Mouse (Mus musculus): ENCODE results near the gene Lrrc8b. TPM values are rescaled to one million over a fixed set of nuclear protein-coding genes. Genes with fewer than 3 reads are reported as not detected.
A peak's percentile ranks its signal among the peaks of the same experiment; 100 is the strongest.

The Lrrc8b gene
- polyA plus RNA-seq, 1 experiment from 2014 or later, result 8.1 TPM

- H3K27ac ChIP-seq, result peak overlapping the region; percentile 65
- peaks cover 3% of the 10 kb centered on the region; the same call in 1 of the 2 replicates for H3K36me3 ChIP-seq (replicated peaks)
- WGBS, result 33% methylated on average over 10 of the region's 10 CpGs
- no peak for DNase-seq (ENCODE audit: extremely low spot score, low spot score)
- peak overlapping the region; percentile 44 for H3K4me3 ChIP-seq
- peaks cover 87% of the 10 kb centered on the region for H3K4me1 ChIP-seq
- no peaks in the 10 kb centered on the region for H3K9me3 ChIP-seq
- H3K27me3 ChIP-seq (ENCODE audit: poor library complexity, severe bottlenecking), result peaks cover 57% of the 10 kb centered on the region
Observed at GRCm38 (mm10) chr5:105494246-105494917, 78.8 kb downstream of the Lrrc8b start.

GRCm38 (mm10) chr5:105494918-105495901 is 79.6 kb downstream of the Lrrc8b start:
- peaks cover 54% of the 10 kb centered on the region for H3K27me3 ChIP-seq (ENCODE audit: poor library complexity, severe bottlenecking)
- H3K4me3 ChIP-seq, result peak overlapping the region; percentile 44
- peak overlapping the region; percentile 65 for H3K27ac ChIP-seq
- H3K4me1 ChIP-seq, result peaks cover 95% of the 10 kb centered on the region
- WGBS, result 5% methylated on average over 24 of the region's 24 CpGs
- peak; percentile 83 for DNase-seq (ENCODE audit: extremely low spot score, low spot score)
- H3K36me3 ChIP-seq (replicated peaks), result peaks cover 3% of the 10 kb centered on the region; the same call in 1 of the 2 replicates
- no peaks in the 10 kb centered on the region for H3K9me3 ChIP-seq

GRCm38 (mm10) chr5:105496133-105496532 is 80.6 kb downstream of the Lrrc8b start:
- Histone ChIP-seq H3K27ac (0 out of 2 replicates have a peak overlapping the region, but pooled peaks have one; percentile 11), H3K4me3 (no peak overlapping the region), H3K9me3 (no peaks in the 10 kb centered on the region), H3K27me3 (ENCODE audit: poor library complexity, severe bottlenecking) (peaks cover 48% of the 10 kb centered on the region), H3K36me3 (replicated peaks) (no peaks in the 10 kb centered on the region), H3K4me1 (peaks cover 100% of the 10 kb centered on the region)
- DNase-seq (ENCODE audit: extremely low spot score, low spot score), result no peak
- 86% methylated on average over 4 of the region's 4 CpGs for WGBS

- Histone ChIP-seq H3K9me3 (no peaks in the 10 kb centered on the region), H3K36me3 (replicated peaks) (no peaks in the 10 kb centered on the region), H3K27ac (0 out of 2 replicates have a peak overlapping the region, but pooled peaks have one; percentile 11), H3K4me1 (peaks cover 100% of the 10 kb centered on the region), H3K27me3 (ENCODE audit: poor library complexity, severe bottlenecking) (peaks cover 48% of the 10 kb centered on the region), H3K4me3 (no peak overlapping the region)
- WGBS, result 85% methylated on average over 7 of the region's 7 CpGs
- no peak for DNase-seq (ENCODE audit: extremely low spot score, low spot score)
Observed at GRCm38 (mm10) chr5:105496586-105496985, 81.0 kb downstream of the Lrrc8b start.

- WGBS, result 49% methylated on average over 4 of the region's 4 CpGs
- no peak for DNase-seq (ENCODE audit: extremely low spot score, low spot score)
- Histone ChIP-seq H3K27me3 (ENCODE audit: poor library complexity, severe bottlenecking) (peaks cover 45% of the 10 kb centered on the region), H3K4me3 (no peak overlapping the region), H3K4me1 (peaks cover 80% of the 10 kb centered on the region), H3K27ac (peak overlapping the region; percentile 57; the same call in 1 of the 2 replicates), H3K9me3 (peaks cover 4% of the 10 kb centered on the region), H3K36me3 (replicated peaks) (no peaks in the 10 kb centered on the region)
Observed at GRCm38 (mm10) chr5:105498429-105499000, 82.9 kb downstream of the Lrrc8b start.

- DNase-seq (ENCODE audit: extremely low spot score, low spot score), result no peak
- H3K4me3 ChIP-seq, result no peak overlapping the region
- 79% methylated on average over 1 of the region's 1 CpGs for WGBS
- H3K9me3 ChIP-seq, result peaks cover 7% of the 10 kb centered on the region
- no peak overlapping the region for H3K27ac ChIP-seq
- H3K27me3 ChIP-seq (ENCODE audit: poor library complexity, severe bottlenecking), result peaks cover 36% of the 10 kb centered on the region
- H3K4me1 ChIP-seq, result peaks cover 72% of the 10 kb centered on the region
- H3K36me3 ChIP-seq (replicated peaks), result no peaks in the 10 kb centered on the region
Observed at GRCm38 (mm10) chr5:105499396-105499795, 83.8 kb downstream of the Lrrc8b start.

- 0 out of 2 replicates have a peak overlapping the region, but pooled peaks have one; percentile 1 for H3K27ac ChIP-seq
- H3K9me3 ChIP-seq, result peaks cover 7% of the 10 kb centered on the region
- H3K36me3 ChIP-seq (replicated peaks), result no peaks in the 10 kb centered on the region
- H3K4me3 ChIP-seq, result no peak overlapping the region
- H3K4me1 ChIP-seq, result peaks cover 61% of the 10 kb centered on the region
- H3K27me3 ChIP-seq (ENCODE audit: poor library complexity, severe bottlenecking), result peaks cover 32% of the 10 kb centered on the region
- WGBS, result 47% methylated on average over 12 of the region's 12 CpGs
- no peak for DNase-seq (ENCODE audit: extremely low spot score, low spot score)
Observed at GRCm38 (mm10) chr5:105500132-105501121, 84.9 kb downstream of the Lrrc8b start.

- H3K36me3 ChIP-seq (replicated peaks), result no peaks in the 10 kb centered on the region
- H3K4me1 ChIP-seq, result peaks cover 54% of the 10 kb centered on the region
- no peak overlapping the region for H3K27ac ChIP-seq
- no peak overlapping the region for H3K4me3 ChIP-seq
- peaks cover 7% of the 10 kb centered on the region for H3K9me3 ChIP-seq
- WGBS, result 92% methylated on average over 3 of the region's 3 CpGs
- DNase-seq (ENCODE audit: extremely low spot score, low spot score), result no peak
- H3K27me3 ChIP-seq (ENCODE audit: poor library complexity, severe bottlenecking), result peaks cover 31% of the 10 kb centered on the region
Observed at GRCm38 (mm10) chr5:105501136-105501535, 85.6 kb downstream of the Lrrc8b start.

- Histone ChIP-seq H3K4me3 (no peak overlapping the region), H3K4me1 (no peaks in the 10 kb centered on the region), H3K27ac (no peak overlapping the region), H3K27me3 (ENCODE audit: poor library complexity, severe bottlenecking) (no peaks in the 10 kb centered on the region; the same call in 1 of the 2 replicates), H3K36me3 (replicated peaks) (no peaks in the 10 kb centered on the region), H3K9me3 (no peaks in the 10 kb centered on the region; the same call in 1 of the 2 replicates)
- 95% methylated on average over 6 of the region's 6 CpGs for WGBS
- DNase-seq (ENCODE audit: extremely low spot score, low spot score), result no peak
Observed at GRCm38 (mm10) chr5:105508813-105509212, 93.2 kb downstream of the Lrrc8b start.

GRCm38 (mm10) chr5:105512297-105512696 is 96.7 kb downstream of the Lrrc8b start:
- WGBS, result 75% methylated on average over 4 of the region's 4 CpGs

GRCm38 (mm10) chr5:105515532-105515931 is 100.0 kb downstream of the Lrrc8b start:
- Histone ChIP-seq H3K36me3 (replicated peaks) (no peaks in the 10 kb centered on the region), H3K4me3 (no peak overlapping the region), H3K27me3 (ENCODE audit: poor library complexity, severe bottlenecking) (peaks cover 18% of the 10 kb centered on the region), H3K4me1 (peaks cover 37% of the 10 kb centered on the region), H3K9me3 (no peaks in the 10 kb centered on the region), H3K27ac (no peak overlapping the region)
- 68% methylated on average over 6 of the region's 6 CpGs for WGBS
- DNase-seq (ENCODE audit: extremely low spot score, low spot score), result no peak

More at GRCm38 (mm10) chr5:105512297-105512696, 96.7 kb downstream of the Lrrc8b start:
- no peak for DNase-seq (ENCODE audit: extremely low spot score, low spot score)
- Histone ChIP-seq H3K4me3 (no peak overlapping the region), H3K9me3 (no peaks in the 10 kb centered on the region), H3K4me1 (peaks cover 13% of the 10 kb centered on the region; the same call in 1 of the 2 replicates), H3K36me3 (replicated peaks) (no peaks in the 10 kb centered on the region), H3K27ac (no peak overlapping the region), H3K27me3 (ENCODE audit: poor library complexity, severe bottlenecking) (peaks cover 9% of the 10 kb centered on the region)
